Mouse (Mus musculus) cerebellum, postnatal 25 days (tissue): ENCODE results near the gene Gabra3.

Source experiments
- DNase-seq, 2 experiments: peaks; one replicate each; pipeline ENCODE4 v3.0.0; 2021; ENCODE audit warnings: mixed read lengths in 2 of 2

Gene Gabra3

DNA sequence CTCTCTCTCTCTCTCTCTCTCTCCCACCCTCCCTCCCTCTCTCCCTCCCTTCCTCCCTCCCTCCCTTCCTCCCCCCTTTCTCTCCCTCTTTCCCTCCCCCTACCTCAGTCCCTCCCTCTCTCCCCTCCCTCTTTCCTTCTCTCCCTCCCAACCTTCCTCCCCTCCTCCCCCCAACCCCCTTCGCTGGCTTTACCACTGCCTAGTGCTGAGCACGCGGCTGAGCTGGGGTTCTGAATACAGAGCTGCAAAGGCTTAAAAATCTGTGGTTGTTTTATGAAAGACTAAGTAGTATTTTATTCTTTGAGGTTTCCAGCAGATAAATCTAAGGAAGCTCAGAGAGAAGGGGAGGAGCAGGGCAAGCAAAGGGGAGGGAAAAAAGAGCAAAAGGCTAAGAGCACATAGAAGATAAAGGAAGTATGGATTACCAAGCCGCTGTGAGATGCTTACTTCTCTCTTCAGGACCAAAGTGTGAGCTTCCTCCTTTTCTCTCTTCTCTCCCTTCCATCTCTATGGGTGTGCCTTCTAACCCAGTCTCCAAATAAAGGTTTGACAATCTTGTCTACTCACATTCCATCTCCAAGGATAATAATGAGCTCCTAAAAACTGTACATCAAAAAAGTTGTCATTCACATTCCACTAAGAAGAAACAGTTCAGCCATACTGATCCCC is at the start of gene Gabra3:
Gene Gabra3, minus strand, starts transcription at position 619 of the 669 bp plus-strand sequence.
- DNase-seq: peak in 1 of 2 experiments; percentile 9

DNA sequence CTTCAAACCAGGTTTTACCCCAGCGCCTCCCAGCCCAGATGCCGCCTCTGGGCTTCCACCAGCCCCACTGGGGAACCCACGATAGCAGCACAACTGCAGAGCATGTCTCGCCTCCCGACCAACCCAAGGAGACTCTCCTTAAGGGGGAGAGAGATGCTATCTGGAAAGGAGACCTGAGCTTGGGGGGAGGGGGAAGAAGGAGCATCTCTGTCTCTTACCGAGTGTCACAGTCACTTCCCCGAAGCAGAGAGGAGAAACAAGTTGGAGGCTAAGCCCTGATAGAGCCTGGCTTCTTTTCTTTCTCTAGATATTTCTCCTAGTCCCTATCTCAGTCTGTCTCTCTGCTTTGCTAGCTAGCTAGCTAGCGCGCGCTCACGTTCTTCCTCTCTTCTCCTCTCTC is 859 bp downstream of the Gabra3 start:
- DNase-seq: peak in 1 of 2 experiments; percentile 4

DNA sequence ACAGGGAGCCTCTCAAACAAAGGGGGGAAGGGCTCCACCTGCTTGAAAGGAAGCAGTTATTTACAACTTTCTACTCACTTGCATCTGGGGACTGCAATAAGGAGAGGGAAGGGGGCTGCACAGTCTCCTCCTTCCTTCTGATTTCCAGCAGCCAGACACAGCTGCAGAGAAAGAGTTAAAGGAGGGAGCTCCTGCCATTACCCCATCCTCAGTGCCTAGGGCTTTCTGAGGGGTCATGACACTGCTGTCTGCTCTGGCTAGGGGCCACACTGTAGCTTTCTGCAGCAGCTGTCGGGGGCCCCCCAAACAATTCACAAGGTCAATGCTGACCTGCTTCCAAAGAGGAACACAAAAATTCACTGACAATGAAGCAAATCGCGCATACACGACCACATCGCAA is 1.3 kb downstream of the Gabra3 start:
- DNase-seq: no peak

DNA sequence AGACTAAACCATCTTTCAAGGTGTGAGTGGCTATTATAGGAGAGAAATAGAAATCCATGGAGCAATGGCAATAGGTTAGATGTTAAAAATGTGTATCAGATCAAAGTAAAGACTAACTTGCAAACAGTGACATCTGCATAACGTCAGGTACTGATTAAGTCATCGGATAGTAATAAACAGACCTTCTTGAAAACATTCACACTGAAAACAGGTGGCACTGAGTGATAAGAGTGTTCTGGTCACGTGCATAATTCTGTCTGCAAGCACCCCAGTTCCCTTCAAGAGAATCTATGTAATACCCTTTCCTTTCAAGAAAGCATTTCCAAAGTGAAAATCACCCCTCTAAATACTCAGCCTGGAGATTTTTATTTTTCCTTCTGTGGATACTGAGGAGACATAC is 6.0 kb downstream of the Gabra3 start:
- DNase-seq: no peak

DNA sequence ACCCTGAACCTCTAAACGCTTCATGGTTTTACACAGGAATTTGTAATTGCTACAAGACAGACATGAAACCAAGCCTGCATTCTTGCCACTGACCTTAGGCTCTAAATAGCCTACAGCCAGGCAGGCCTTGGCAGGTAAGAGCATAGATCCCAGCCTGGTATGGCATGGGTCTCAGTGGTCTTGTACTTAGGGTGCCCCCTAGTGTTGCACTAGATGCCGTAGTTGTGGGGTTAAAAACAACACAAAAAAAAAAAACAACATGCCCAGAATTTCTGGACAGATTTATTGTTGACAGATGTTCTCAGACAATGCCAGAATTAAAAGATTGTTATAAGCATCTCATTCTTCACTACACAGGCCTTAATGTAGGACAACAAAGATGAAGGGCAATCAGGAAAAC is 12.0 kb downstream of the Gabra3 start:
- peak in 1 of 2 experiments; percentile 2 for DNase-seq

DNA sequence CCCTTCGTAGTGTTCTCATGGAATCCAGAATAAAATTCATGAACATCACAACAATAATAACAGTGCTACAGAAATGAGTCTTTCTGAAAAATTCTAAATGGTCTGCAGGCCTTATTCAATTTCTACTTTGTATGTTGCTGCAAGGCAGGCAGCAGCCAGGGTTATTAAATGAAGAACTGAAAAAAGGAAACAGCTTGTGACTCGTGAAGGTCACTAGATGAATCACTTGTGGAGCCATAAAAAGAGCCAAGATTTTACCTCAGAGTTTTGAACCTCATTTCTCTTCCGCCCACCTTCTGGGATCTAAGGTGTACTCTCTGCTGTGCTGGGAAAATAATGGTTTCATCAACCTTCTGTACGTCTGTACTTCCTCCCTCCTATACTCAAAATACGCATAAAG is 159.4 kb downstream of the Gabra3 start:
- DNase-seq: no peak

DNA sequence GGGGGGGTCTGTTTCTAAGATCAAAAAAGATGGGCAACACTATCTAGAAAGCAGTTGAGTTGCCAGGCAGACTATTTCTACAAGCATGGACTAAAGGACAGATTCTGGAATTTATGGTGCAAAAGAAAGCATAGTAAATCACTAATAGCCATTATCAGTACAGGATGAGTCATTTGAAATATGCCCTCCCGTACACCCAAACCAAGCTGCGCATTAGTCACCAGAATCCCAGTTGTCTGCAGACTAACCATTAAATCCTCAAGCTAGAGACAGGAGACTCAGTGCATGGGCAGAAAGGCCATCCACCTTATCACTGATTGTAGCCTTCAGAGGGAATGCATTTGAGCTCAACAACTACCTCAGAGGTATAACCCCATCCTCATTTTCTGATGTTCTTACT is 166.8 kb downstream of the Gabra3 start:
- no peak for DNase-seq

DNA sequence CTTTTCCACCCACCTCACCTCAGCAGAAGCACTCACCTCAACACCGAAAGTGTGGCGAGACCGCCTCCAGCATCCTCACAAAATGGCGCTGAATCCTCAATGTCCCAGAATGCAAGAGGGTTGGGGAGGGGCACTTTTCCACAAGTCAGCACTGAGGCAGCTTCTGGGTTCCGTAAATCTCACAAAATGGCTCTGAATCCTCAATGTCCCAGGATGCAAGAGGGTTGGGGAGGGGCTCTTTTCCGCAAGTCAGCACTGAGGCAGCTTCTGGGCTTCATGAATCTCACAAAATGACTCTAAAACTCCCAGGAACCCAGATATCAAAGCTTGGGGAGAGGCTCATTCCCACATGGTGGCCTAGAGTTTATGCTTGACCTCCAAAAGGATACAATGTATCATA is 269.9 kb downstream of the Gabra3 start, which contains the start of gene Magea10:
Gene Magea10, minus strand, starts transcription at position 101 of the 400 bp plus-strand sequence.
- no peak for DNase-seq
